Mouse (Mus musculus) spleen, adult 12 weeks (tissue): ENCODE measurements around the gene Pakap.

Experiments used
- DNase-seq: peaks from one replicate; pipeline ENCODE4 v3.0.0; 2022; ENCODE audit warnings: low spot score

The Pakap gene

GRCm38 (mm10) chr4:57625306-57625705 is 57.3 kb downstream of the Pakap start:
- no peak for DNase-seq

- no peak for DNase-seq
Measured at GRCm38 (mm10) chr4:57625756-57626155, 57.8 kb downstream of the Pakap start.

- DNase-seq, result no peak
Measured at GRCm38 (mm10) chr4:57626921-57627320, 58.9 kb downstream of the Pakap start.

- no peak for DNase-seq
Measured at GRCm38 (mm10) chr4:57632386-57632785, 64.4 kb downstream of the Pakap start.

- no peak for DNase-seq
Measured at GRCm38 (mm10) chr4:57633052-57633451, 65.1 kb downstream of the Pakap start.

- no peak for DNase-seq
Measured at GRCm38 (mm10) chr4:57634956-57635355, 67.0 kb downstream of the Pakap start.

- no peak for DNase-seq
Measured at GRCm38 (mm10) chr4:57636782-57637482, 69.0 kb downstream of the Pakap start.

GRCm38 (mm10) chr4:57637636-57638386 is 69.8 kb downstream of the Pakap start:
- no peak for DNase-seq

GRCm38 (mm10) chr4:57638941-57639340 is 71.0 kb downstream of the Pakap start:
- no peak for DNase-seq

- no peak for DNase-seq
Measured at GRCm38 (mm10) chr4:57640222-57640621, 72.2 kb downstream of the Pakap start.

GRCm38 (mm10) chr4:57640971-57641370 is 73.0 kb downstream of the Pakap start:
- no peak for DNase-seq

- no peak for DNase-seq
Measured at GRCm38 (mm10) chr4:57650994-57651393, 83.0 kb downstream of the Pakap start.

- no peak for DNase-seq
Measured at GRCm38 (mm10) chr4:57651547-57651946, 83.6 kb downstream of the Pakap start.

- DNase-seq, result no peak
Measured at GRCm38 (mm10) chr4:57652185-57652904, 84.4 kb downstream of the Pakap start.

- DNase-seq, result no peak
Measured at GRCm38 (mm10) chr4:57655966-57656365, 88.0 kb downstream of the Pakap start.

- no peak for DNase-seq
Measured at GRCm38 (mm10) chr4:57656388-57656787, 88.4 kb downstream of the Pakap start.

- no peak for DNase-seq
Measured at GRCm38 (mm10) chr4:57656861-57657260, 88.9 kb downstream of the Pakap start.

- DNase-seq, result no peak
Measured at GRCm38 (mm10) chr4:57660470-57660869, 92.5 kb downstream of the Pakap start.

- DNase-seq, result no peak
Measured at GRCm38 (mm10) chr4:57666101-57666500, 98.1 kb downstream of the Pakap start.

GRCm38 (mm10) chr4:57670813-57671469 is 103.0 kb downstream of the Pakap start:
- no peak for DNase-seq

- DNase-seq, result no peak
Measured at GRCm38 (mm10) chr4:57672541-57672940, 104.6 kb downstream of the Pakap start.
